Mouse (Mus musculus): ENCODE measurements around the gene B3gnt3. TPM values are rescaled to one million over a fixed set of nuclear protein-coding genes. Genes with fewer than 3 reads are reported as not detected.

Gene B3gnt3
- polyA plus RNA-seq, 1 experiment from 2014 or later = 35.9 TPM

DNA sequence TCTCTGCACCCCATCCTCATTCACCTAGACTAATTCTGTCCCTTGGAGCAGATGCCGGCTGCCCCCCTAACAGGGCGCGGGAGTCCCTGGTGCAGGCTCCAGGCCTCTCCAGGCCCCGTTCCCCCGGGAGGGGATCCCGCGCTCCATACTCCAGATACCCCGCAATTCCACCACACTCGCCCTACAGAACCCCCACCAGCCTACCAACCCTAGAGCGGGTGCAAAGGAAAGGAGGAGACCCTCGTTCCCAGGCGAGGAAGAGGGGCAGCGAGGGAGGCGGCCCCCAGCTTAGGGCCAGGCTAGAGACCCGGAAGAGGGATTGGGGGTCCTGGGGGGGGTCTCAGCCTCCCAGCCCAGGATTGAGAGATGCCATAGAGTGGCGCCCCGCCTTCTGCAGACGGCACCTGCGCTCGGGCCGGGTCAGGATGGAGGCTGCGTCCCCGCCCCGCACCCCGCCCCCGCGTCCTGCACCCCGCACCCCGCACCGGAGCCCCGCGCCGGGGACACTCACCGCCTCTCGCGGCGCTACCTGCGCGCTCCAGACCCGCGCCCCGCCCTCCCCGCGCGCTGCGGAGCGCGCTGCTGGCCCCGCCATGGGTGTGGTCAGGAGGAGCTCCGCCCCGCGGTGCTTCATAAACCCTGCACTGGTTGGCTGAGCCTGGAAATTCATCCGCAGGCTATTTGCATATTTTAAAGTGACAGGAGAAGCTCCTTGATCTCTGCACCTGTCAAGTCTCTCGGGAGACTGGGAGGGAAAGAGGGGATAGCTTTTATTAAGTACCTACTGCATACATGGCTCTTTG lies 23.7 kb upstream of the B3gnt3 start, which contains the start of gene Fcho1:
TSS of gene Fcho1 (minus strand) at position 595 of the 803 bp plus-strand sequence.
- 0 out of 2 replicates have a peak within 1 kb of the TSS, but pooled peaks have one; percentile 8 for H3K27ac ChIP-seq (replicated peaks)
- no peaks in the 10 kb centered on the region for H3K36me3 ChIP-seq (ENCODE audit: control insufficient read depth, insufficient read depth, low read length)
- H3K4me2 ChIP-seq (replicated peaks; ENCODE audit: low read depth) = peak within 1 kb of the TSS; percentile 78
- H3K9me3 ChIP-seq (ENCODE audit: control insufficient read depth, low read length) = no peaks in the 10 kb centered on the region
- H3K27me3 ChIP-seq (ENCODE audit: control insufficient read depth, insufficient read depth, low read length) = no peaks in the 10 kb centered on the region
- peak; percentile 88 for ATAC-seq (ENCODE audit: low FRiP score, low TSS enrichment)
- WGBS = 1% methylated on average over 48 of the region's 54 CpGs
- TF ChIP-seq EP300 (optimal IDR thresholded peaks at IDR 0.05) (no peak), CTCF (IDR thresholded peaks at IDR 0.05; ENCODE audit: low read depth) (no peak)
- H3K4me3 ChIP-seq (ENCODE audit: low read depth, low read length) = peak within 1 kb of the TSS; percentile 48
- peak within 1 kb of the TSS; percentile 62 for H3K9ac ChIP-seq (ENCODE audit: low read length)
- peak; percentile 90 for DNase-seq (ENCODE audit: low spot score)
- peaks cover 2% of the 10 kb centered on the region for H3K4me1 ChIP-seq (replicated peaks; ENCODE audit: control insufficient read depth, insufficient read depth)

- ATAC-seq (ENCODE audit: low FRiP score, low TSS enrichment) (no peak), DNase-seq (ENCODE audit: low spot score) (no peak)
- WGBS = 55% methylated on average over 4 of the region's 4 CpGs
- Histone ChIP-seq H3K27ac (replicated peaks) (0 out of 2 replicates have a peak overlapping the region, but pooled peaks have one; percentile 30), H3K4me3 (ENCODE audit: low read depth, low read length) (no peak overlapping the region), H3K4me1 (replicated peaks; ENCODE audit: control insufficient read depth, insufficient read depth) (peaks cover 2% of the 10 kb centered on the region), H3K9ac (ENCODE audit: low read length) (no peak overlapping the region), H3K9me3 (ENCODE audit: control insufficient read depth, low read length) (no peaks in the 10 kb centered on the region), H3K4me2 (replicated peaks; ENCODE audit: low read depth) (no peak overlapping the region), H3K27me3 (ENCODE audit: control insufficient read depth, insufficient read depth, low read length) (no peaks in the 10 kb centered on the region), H3K36me3 (ENCODE audit: control insufficient read depth, insufficient read depth, low read length) (no peaks in the 10 kb centered on the region)
- TF ChIP-seq CTCF (IDR thresholded peaks at IDR 0.05; ENCODE audit: low read depth) (no peak), EP300 (optimal IDR thresholded peaks at IDR 0.05) (no peak)
These were observed 22.8 kb upstream of the B3gnt3 start for GRCm38 (mm10) chr8:71724389-71724788.

GRCm38 (mm10) chr8:71723047-71723551 lies 21.5 kb upstream of the B3gnt3 start:
- Histone ChIP-seq H3K9me3 (ENCODE audit: control insufficient read depth, low read length) (no peaks in the 10 kb centered on the region), H3K4me3 (ENCODE audit: low read depth, low read length) (no peak overlapping the region), H3K4me1 (replicated peaks; ENCODE audit: control insufficient read depth, insufficient read depth) (peaks cover 2% of the 10 kb centered on the region; the same call in 1 of the 2 replicates), H3K36me3 (ENCODE audit: control insufficient read depth, insufficient read depth, low read length) (no peaks in the 10 kb centered on the region), H3K27ac (replicated peaks) (no peak overlapping the region), H3K27me3 (ENCODE audit: control insufficient read depth, insufficient read depth, low read length) (no peaks in the 10 kb centered on the region), H3K9ac (ENCODE audit: low read length) (no peak overlapping the region), H3K4me2 (replicated peaks; ENCODE audit: low read depth) (no peak overlapping the region)
- ATAC-seq (ENCODE audit: low FRiP score, low TSS enrichment) (no peak), DNase-seq (ENCODE audit: low spot score) (no peak)
- TF ChIP-seq EP300 (optimal IDR thresholded peaks at IDR 0.05) (no peak), CTCF (IDR thresholded peaks at IDR 0.05; ENCODE audit: low read depth) (no peak)
- WGBS = 69% methylated on average over 14 of the region's 14 CpGs

- Histone ChIP-seq H3K4me3 (ENCODE audit: low read depth, low read length) (no peak overlapping the region), H3K4me2 (replicated peaks; ENCODE audit: low read depth) (no peak overlapping the region), H3K27me3 (ENCODE audit: control insufficient read depth, insufficient read depth, low read length) (no peaks in the 10 kb centered on the region), H3K36me3 (ENCODE audit: control insufficient read depth, insufficient read depth, low read length) (no peaks in the 10 kb centered on the region), H3K27ac (replicated peaks) (no peak overlapping the region), H3K4me1 (replicated peaks; ENCODE audit: control insufficient read depth, insufficient read depth) (peaks cover under 1% of the 10 kb centered on the region; the same call in 1 of the 2 replicates), H3K9me3 (ENCODE audit: control insufficient read depth, low read length) (no peaks in the 10 kb centered on the region), H3K9ac (ENCODE audit: low read length) (no peak overlapping the region)
- TF ChIP-seq CTCF (IDR thresholded peaks at IDR 0.05; ENCODE audit: low read depth) = no peak
- no peak for TF ChIP-seq EP300 (optimal IDR thresholded peaks at IDR 0.05)
- WGBS = 46% methylated on average over 7 of the region's 7 CpGs
- no peak for ATAC-seq (ENCODE audit: low FRiP score, low TSS enrichment)
- no peak for DNase-seq (ENCODE audit: low spot score)
These were observed 18.4 kb upstream of the B3gnt3 start for GRCm38 (mm10) chr8:71719928-71720457.

DNA sequence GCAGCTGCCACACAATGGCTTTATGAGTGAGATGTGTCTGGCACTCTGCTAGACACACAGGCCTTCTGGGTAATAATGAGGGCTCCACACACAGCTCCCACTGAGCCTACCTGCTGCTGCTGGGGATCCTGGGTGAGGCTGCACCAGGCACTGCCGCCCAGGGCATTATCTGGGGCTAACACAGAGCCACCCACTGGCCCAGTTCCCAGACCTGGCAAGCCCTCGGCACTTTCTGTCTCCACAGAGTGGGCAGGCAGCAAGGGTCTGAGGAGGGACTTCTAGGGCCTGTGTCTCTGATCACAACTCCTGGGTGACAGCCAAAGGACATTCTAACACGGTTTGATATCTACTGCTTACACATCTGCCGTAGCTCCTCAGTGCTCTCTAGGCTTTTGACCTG lies 17.6 kb upstream of the B3gnt3 start:
- WGBS = 43% methylated on average over 4 of the region's 4 CpGs
- Histone ChIP-seq H3K4me3 (ENCODE audit: low read depth, low read length) (no peak overlapping the region), H3K9me3 (ENCODE audit: control insufficient read depth, low read length) (no peaks in the 10 kb centered on the region), H3K36me3 (ENCODE audit: control insufficient read depth, insufficient read depth, low read length) (no peaks in the 10 kb centered on the region), H3K4me1 (replicated peaks; ENCODE audit: control insufficient read depth, insufficient read depth) (no peaks in the 10 kb centered on the region), H3K9ac (ENCODE audit: low read length) (no peak overlapping the region), H3K27me3 (ENCODE audit: control insufficient read depth, insufficient read depth, low read length) (no peaks in the 10 kb centered on the region), H3K4me2 (replicated peaks; ENCODE audit: low read depth) (no peak overlapping the region), H3K27ac (replicated peaks) (no peak overlapping the region)
- DNase-seq (ENCODE audit: low spot score) (peak; percentile 61), ATAC-seq (ENCODE audit: low FRiP score, low TSS enrichment) (peak; percentile 33)
- no peak for TF ChIP-seq CTCF (IDR thresholded peaks at IDR 0.05; ENCODE audit: low read depth)
- no peak for TF ChIP-seq EP300 (optimal IDR thresholded peaks at IDR 0.05)

- Histone ChIP-seq H3K27me3 (ENCODE audit: control insufficient read depth, insufficient read depth, low read length) (no peaks in the 10 kb centered on the region), H3K9ac (ENCODE audit: low read length) (no peak overlapping the region), H3K4me1 (replicated peaks; ENCODE audit: control insufficient read depth, insufficient read depth) (no peaks in the 10 kb centered on the region), H3K4me3 (ENCODE audit: low read depth, low read length) (no peak overlapping the region), H3K36me3 (ENCODE audit: control insufficient read depth, insufficient read depth, low read length) (no peaks in the 10 kb centered on the region), H3K27ac (replicated peaks) (no peak overlapping the region), H3K4me2 (replicated peaks; ENCODE audit: low read depth) (no peak overlapping the region), H3K9me3 (ENCODE audit: control insufficient read depth, low read length) (no peaks in the 10 kb centered on the region)
- ATAC-seq (ENCODE audit: low FRiP score, low TSS enrichment) (no peak), DNase-seq (ENCODE audit: low spot score) (no peak)
- TF ChIP-seq CTCF (IDR thresholded peaks at IDR 0.05; ENCODE audit: low read depth) = no peak
- TF ChIP-seq EP300 (optimal IDR thresholded peaks at IDR 0.05) = no peak
- WGBS = 42% methylated on average over 3 of the region's 3 CpGs
These were observed 16.7 kb upstream of the B3gnt3 start for GRCm38 (mm10) chr8:71718252-71718651.

Measured in stomach, postnatal 0 days (tissue).